ENCODE assay signal across 22 mouse cellular contexts in genomic region chr1:192515373-192515772, GRCm38 (mm10).
"Had no signal": no experiment of that assay in that cellular context is flagged by ENCODE, and none has a peak within 500 bp of the region (broad histone marks: within the 10 kb centered on the region; RNA-seq: fewer than 3 reads in every experiment).

No protein-coding gene starts in this region.

- H3K4me3 ChIP-seq: liver, embryonic 15.5 days; lung, embryonic 15.5 days; midbrain, embryonic 10.5 days; midbrain, embryonic 12.5 days; myocyte; neural tube, embryonic 13.5 days; neural tube, embryonic 15.5 days had no signal

- H3K4me1 ChIP-seq: liver, embryonic 15.5 days; lung, embryonic 15.5 days; midbrain, embryonic 12.5 days had no signal

- H3K27ac ChIP-seq: liver, embryonic 15.5 days; lung, embryonic 15.5 days; macrophage; midbrain, embryonic 10.5 days; midbrain, embryonic 12.5 days; neural tube, embryonic 13.5 days; neural tube, embryonic 15.5 days had no signal

- H3K9ac ChIP-seq: liver, embryonic 15.5 days; liver, postnatal 0 days; lung, embryonic 15.5 days; midbrain, embryonic 12.5 days; neural tube, embryonic 13.5 days; neural tube, embryonic 15.5 days had no signal

- H3K27me3 ChIP-seq: liver, embryonic 15.5 days; lung, embryonic 15.5 days; midbrain, embryonic 12.5 days; neural tube, embryonic 13.5 days; neural tube, embryonic 15.5 days had no signal

- H3K9me3 ChIP-seq: liver, embryonic 15.5 days; lung, embryonic 15.5 days; midbrain, embryonic 10.5 days; midbrain, embryonic 12.5 days; neural tube, embryonic 13.5 days; neural tube, embryonic 15.5 days had no signal

- H3K4me2 ChIP-seq: liver, embryonic 15.5 days; lung, embryonic 15.5 days; midbrain, embryonic 12.5 days; neural tube, embryonic 13.5 days; neural tube, embryonic 15.5 days had no signal

- ATAC-seq: liver, postnatal 0 days; lung, postnatal 0 days; midbrain, embryonic 16.5 days had no signal

- DNase-seq: liver, postnatal 0 days; lung, adult 2 months; lung, postnatal 14 days; lung, postnatal 36 days; midbrain, embryonic 14.5 days; retina, postnatal 1 day; right cerebral cortex, adult 18-20 months; right cerebral cortex, postnatal 25 days; right cerebral cortex, postnatal 4 days; thymus, adult 2 months; thymus, postnatal 25 days; thymus, postnatal 4 days had no signal

- H3K36me3 ChIP-seq: liver, embryonic 15.5 days; lung, embryonic 15.5 days; midbrain, embryonic 10.5 days; midbrain, embryonic 12.5 days; neural tube, embryonic 13.5 days; neural tube, embryonic 15.5 days had no signal
